Mouse (Mus musculus) neural tube, embryonic 13.5 days (tissue): ENCODE results near the gene Wfdc8. TPM values are rescaled to one million over a fixed set of nuclear protein-coding genes. Genes with fewer than 3 reads are reported as not detected.
"Not testable (repeated sequence)": the region's sequence is repeated elsewhere in the genome, so short reads cannot be mapped to it uniquely, and the experiment has no call there.

Experiments
- ATAC-seq: fragments of 200-750 bp; cut with Nextera tagmentation; 2 replicates; pipeline ENCODE4 v1.8.0; 2017; ENCODE audit warnings: low read depth, mild to moderate bottlenecking, moderate TSS enrichment, moderate library complexity
- H3K27ac ChIP-seq: fragments of 300-500 bp; sonication (generic); replicated peaks from 2 replicates; pipeline ENCODE4 v1.5.1; 2015; ENCODE audit warnings: moderate library complexity, mild to moderate bottlenecking, inconsistent platforms
- H3K27me3 ChIP-seq: fragments of 300-500 bp; sonication (generic); 2 replicates; pipeline ENCODE4 v1.6.1; 2015; ENCODE audit warnings: mild to moderate bottlenecking, inconsistent platforms
- H3K36me3 ChIP-seq: fragments of 300-500 bp; sonication (generic); 2 replicates; pipeline ENCODE4 v1.6.1; 2015; ENCODE audit warnings: mild to moderate bottlenecking, inconsistent platforms
- H3K4me1 ChIP-seq: fragments of 300-500 bp; sonication (generic); replicated peaks from 2 replicates; pipeline ENCODE4 v1.6.1; 2015; ENCODE audit warnings: inconsistent platforms
- H3K4me2 ChIP-seq: fragments of 300-500 bp; sonication (generic); 2 replicates; pipeline ENCODE4 v1.6.1; 2015; ENCODE audit warnings: inconsistent platforms, mild to moderate bottlenecking, moderate library complexity
- H3K4me3 ChIP-seq: fragments of 300-500 bp; sonication (generic); 2 replicates; pipeline ENCODE4 v1.5.1; 2015; ENCODE audit warnings: mild to moderate bottlenecking, inconsistent platforms
- H3K9ac ChIP-seq: fragments of 300-500 bp; sonication (generic); 2 replicates; pipeline ENCODE4 v1.6.1; 2015; ENCODE audit warnings: moderate library complexity, mild to moderate bottlenecking, inconsistent platforms
- H3K9me3 ChIP-seq: fragments of 300-500 bp; sonication (generic); 2 replicates; pipeline ENCODE4 v1.6.1; 2016; ENCODE audit warnings: inconsistent platforms
- WGBS: fragments of 180-500 bp; shearing (Covaris S2); methylation state at CpG from one replicate; pipeline ENCODE4 v1.1.7; 2015; 5-methylcytosine and 5-hydroxymethylcytosine counted together
- polyA plus RNA-seq: library from polyadenylated mRNA; unstranded; fragments of >200 nt; fragmentation: Nextera tagmentation; extraction: Ambion mirVana; gene quantifications from 2 replicates; pipeline ENCODE4 v1.2.1, GENCODE M21; 2015

The Wfdc8 gene
- not detected in 2 replicates for polyA plus RNA-seq

DNA sequence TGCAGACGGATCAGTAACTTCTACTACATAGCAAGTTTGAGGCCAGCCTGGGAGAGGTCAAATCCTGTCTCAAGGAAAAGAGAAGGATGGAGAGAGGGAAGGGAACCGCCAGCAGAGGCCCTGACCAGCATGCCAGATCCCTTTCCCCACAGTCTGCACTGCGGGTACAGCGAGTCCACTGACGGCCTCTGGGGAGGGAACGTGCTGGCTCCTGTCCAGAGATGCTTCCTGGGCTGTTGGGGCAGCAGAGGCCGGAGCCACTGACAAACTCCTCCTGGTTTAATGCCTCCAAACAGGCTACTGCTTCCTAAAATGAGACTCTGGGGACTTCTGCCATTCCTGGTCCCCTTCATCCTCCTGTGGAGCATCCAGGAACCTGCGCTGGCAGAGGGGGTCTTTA is at the start of gene Wfdc8, which contains the start of gene Wfdc6b:
TSS of gene Wfdc8 (minus strand) at position 156 of the 400 bp plus-strand sequence.
TSS of gene Wfdc6b (plus strand) at position 52 of the 400 bp plus-strand sequence.
- H3K4me1 ChIP-seq, H3K9ac ChIP-seq, H3K27me3 ChIP-seq, H3K4me2 ChIP-seq, H3K27ac ChIP-seq, ATAC-seq, H3K36me3 ChIP-seq, H3K4me3 ChIP-seq, H3K9me3 ChIP-seq: not testable (repeated sequence)
- WGBS, result 59% methylated on average over 8 of the region's 8 CpGs

DNA sequence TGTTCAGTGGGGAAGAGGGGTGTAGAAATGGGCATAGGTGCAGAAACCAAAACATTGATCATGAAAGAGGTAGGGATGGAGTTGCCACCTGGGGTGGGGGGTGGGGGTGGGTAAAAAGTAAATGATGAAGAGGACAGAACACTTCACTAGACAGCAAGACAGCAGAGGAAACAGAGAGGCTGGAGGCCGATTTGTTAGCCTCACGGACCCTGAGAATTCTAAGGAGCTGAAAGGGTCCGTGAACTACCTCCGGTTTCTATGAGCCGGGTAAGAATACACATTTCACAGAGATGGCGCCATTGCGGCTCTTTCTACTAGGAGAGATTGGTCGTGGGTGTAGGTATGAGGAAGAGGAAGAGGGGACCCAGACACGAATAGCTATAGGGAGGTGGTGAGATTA is 43.1 kb upstream of the Wfdc8 start, which contains the start of gene Wfdc9:
TSS of gene Wfdc9 (minus strand) at position 101 of the 400 bp plus-strand sequence.
- H3K27ac ChIP-seq, result no peak within 1 kb of the TSS
- no peaks in the 10 kb centered on the region for H3K27me3 ChIP-seq
- no peaks in the 10 kb centered on the region for H3K4me1 ChIP-seq
- H3K4me3 ChIP-seq, result no peak within 1 kb of the TSS
- no peak for ATAC-seq
- 85% methylated on average over 9 of the region's 9 CpGs for WGBS
- no peaks in the 10 kb centered on the region for H3K36me3 ChIP-seq
- H3K9ac ChIP-seq, result no peak within 1 kb of the TSS
- H3K9me3 ChIP-seq, result no peaks in the 10 kb centered on the region
- H3K4me2 ChIP-seq, result no peak within 1 kb of the TSS

DNA sequence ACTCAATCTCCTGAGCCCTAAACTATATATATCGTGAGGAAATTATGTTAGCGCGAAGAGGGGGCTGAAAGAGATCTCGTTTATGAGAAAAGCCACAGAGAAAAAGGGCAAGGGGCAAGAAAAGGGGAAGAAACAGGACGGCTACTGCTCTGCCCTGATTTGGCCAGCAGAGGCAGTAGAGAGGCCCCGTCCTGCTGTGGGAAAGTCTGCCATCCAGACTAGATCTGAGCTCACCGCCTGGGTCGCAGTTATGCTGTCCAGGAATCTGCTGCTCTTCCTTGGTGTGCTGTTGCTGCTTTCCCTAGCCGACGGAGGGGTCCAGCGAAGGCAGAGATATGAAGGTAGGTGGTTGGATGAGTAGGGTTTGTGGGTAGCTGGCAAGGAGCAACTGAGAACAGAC is 42.4 kb upstream of the Wfdc8 start, which contains the start of gene Wfdc10:
TSS of gene Wfdc10 (plus strand) at position 189 of the 400 bp plus-strand sequence.
- H3K4me2 ChIP-seq, result no peak within 1 kb of the TSS
- H3K4me3 ChIP-seq, result no peak within 1 kb of the TSS
- H3K27me3 ChIP-seq, result no peaks in the 10 kb centered on the region
- ATAC-seq, result no peak
- no peak within 1 kb of the TSS for H3K27ac ChIP-seq
- H3K9ac ChIP-seq, result no peak within 1 kb of the TSS
- H3K9me3 ChIP-seq, result no peaks in the 10 kb centered on the region
- no peaks in the 10 kb centered on the region for H3K4me1 ChIP-seq
- 17% methylated on average over 11 of the region's 11 CpGs for WGBS
- H3K36me3 ChIP-seq, result no peaks in the 10 kb centered on the region

DNA sequence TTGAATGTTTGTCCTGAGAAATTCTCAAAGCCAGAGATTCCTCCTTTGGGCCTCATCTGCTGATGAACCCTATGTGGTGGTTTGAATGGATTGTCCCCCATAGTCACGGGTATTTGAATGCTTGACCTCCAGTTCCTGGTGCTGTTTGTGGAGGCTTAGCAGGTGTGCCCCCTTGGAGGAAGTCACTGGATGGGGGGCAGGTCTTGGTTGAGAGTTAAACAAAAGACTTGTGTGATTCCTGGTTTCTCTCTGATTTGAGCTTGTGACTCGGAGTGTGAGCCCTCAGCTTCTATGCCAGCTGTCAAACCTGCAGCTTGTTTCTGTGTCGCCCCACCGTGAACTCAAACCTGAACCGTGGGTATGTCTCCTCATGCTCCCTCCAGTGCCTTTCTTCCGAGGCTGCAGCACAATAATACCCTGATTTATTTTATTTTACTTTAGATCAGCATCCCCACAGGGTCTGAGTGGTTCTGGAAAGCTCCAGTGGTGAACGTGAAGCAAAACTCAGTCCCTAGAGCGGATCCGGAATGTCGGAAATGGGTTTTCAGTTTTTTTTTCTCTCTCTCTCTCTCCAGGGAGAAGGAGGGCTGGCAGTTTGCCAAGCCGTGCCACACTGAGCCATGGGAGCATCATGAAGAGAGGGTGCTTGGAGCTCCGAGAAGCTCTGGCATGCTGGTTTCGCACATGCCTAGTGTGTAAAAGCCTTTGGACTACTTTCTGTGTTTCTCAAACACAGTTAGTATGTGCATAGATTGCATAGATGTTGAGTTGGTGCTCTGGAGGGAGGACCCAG is 28.7 kb upstream of the Wfdc8 start:
- H3K27me3 ChIP-seq, result no peaks in the 10 kb centered on the region
- no peaks in the 10 kb centered on the region for H3K9me3 ChIP-seq
- H3K4me1 ChIP-seq, result no peaks in the 10 kb centered on the region
- WGBS, result 74% methylated on average over 13 of the region's 13 CpGs
- H3K4me3 ChIP-seq, result no peak overlapping the region
- no peak overlapping the region for H3K9ac ChIP-seq
- no peak overlapping the region for H3K27ac ChIP-seq
- no peak for ATAC-seq
- no peaks in the 10 kb centered on the region for H3K36me3 ChIP-seq
- H3K4me2 ChIP-seq, result no peak overlapping the region

DNA sequence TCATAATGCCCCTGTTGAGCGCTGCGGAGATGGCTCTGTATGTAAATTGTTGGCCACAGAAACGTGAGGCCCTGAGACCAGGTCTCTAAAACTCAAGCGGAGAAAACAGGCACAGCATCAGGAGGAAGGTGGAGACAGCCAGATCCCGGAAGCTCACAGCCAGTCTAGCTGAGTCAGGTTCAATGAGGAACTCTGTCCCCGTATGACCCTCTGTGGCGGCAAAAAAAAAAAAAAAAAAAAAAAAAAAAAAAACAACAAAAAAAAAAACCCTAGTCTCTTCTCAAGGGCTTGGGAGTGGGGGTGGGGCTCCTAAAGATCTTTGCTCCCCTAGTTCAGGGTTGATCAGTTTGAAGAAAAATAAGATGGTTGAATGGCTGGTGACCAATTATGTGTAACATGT is 27.7 kb upstream of the Wfdc8 start:
- ATAC-seq, result no peak
- Histone ChIP-seq H3K9me3 (no peaks in the 10 kb centered on the region), H3K9ac (no peak overlapping the region), H3K27me3 (no peaks in the 10 kb centered on the region), H3K27ac (no peak overlapping the region), H3K4me1 (no peaks in the 10 kb centered on the region), H3K4me3 (no peak overlapping the region), H3K36me3 (no peaks in the 10 kb centered on the region), H3K4me2 (no peak overlapping the region)
- 70% methylated on average over 7 of the region's 7 CpGs for WGBS

DNA sequence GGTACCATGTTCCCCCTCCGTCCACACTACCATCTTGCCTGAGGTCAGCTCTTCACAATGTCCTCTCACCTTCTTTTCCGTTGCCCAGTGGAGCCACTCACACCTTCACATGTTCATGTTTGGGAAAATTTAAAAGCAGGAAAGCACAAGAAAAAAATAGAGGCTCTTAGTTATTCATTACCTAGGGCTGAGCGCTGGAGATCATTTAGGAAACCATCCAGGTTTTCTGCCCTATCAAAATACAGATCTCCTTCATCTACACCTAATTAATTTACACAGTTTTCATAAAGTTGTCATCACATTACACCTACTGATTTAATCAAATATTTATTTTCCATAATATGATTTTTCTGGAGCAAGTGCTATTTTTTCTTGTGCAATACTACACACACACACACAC is 25.3 kb upstream of the Wfdc8 start, which contains the start of gene Wfdc16:
TSS of gene Wfdc16 (minus strand) at position 101 of the 400 bp plus-strand sequence.
- Histone ChIP-seq H3K4me3 (no peak within 1 kb of the TSS), H3K4me1 (no peaks in the 10 kb centered on the region), H3K36me3 (no peaks in the 10 kb centered on the region), H3K4me2 (no peak within 1 kb of the TSS), H3K27ac (no peak within 1 kb of the TSS), H3K9ac (no peak within 1 kb of the TSS), H3K27me3 (no peaks in the 10 kb centered on the region), H3K9me3 (no peaks in the 10 kb centered on the region)
- 90% methylated on average over 3 of the region's 3 CpGs for whole genome bisulfite sequencing
- ATAC-seq, result no peak

DNA sequence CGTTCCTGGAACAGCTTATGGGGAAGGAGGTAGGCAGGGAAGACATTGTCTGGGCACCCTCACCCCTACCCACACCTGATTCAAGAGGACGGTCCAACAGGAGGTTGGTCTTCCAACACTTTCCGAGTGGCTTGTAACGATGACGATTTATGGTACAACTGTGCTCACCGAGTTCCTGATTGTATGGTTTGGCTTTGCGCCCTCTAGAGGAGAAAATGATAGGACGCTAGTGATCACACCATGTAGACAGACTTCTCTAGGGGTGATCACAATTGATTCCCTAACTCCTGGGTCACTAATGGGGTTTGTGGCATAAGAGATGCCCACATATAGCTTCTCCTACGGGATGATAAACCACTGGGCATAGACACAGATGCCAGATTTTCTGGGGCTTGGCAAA is 21.8 kb upstream of the Wfdc8 start:
- Histone ChIP-seq H3K4me2 (no peak overlapping the region), H3K27ac (no peak overlapping the region), H3K9ac (no peak overlapping the region), H3K9me3 (no peaks in the 10 kb centered on the region), H3K4me3 (no peak overlapping the region), H3K36me3 (no peaks in the 10 kb centered on the region), H3K4me1 (no peaks in the 10 kb centered on the region), H3K27me3 (no peaks in the 10 kb centered on the region)
- 80% methylated on average over 9 of the region's 9 CpGs for WGBS
- ATAC-seq, result no peak

DNA sequence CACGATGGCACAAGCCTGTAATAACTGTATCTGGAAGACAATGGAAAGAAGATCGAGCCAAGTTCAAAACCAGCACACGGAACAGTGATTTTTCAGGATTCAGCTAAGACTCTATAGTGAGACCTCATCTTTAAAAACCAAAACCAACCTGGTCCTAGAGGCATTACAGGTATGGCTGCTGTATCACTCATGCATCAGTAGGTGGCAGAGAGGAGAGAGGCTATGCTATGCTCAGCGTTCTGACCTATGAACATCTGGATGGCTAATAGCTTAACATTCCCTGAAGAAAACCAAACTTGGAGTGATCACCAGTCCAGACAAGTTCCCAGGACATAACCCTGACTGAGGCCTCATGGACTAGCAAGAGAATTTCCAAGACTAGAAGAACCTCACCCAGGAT is 8.3 kb upstream of the Wfdc8 start:
- Histone ChIP-seq H3K4me2 (no peak overlapping the region), H3K9ac (no peak overlapping the region), H3K4me1 (no peaks in the 10 kb centered on the region), H3K27ac (no peak overlapping the region), H3K27me3 (no peaks in the 10 kb centered on the region), H3K9me3 (no peaks in the 10 kb centered on the region), H3K4me3 (no peak overlapping the region), H3K36me3 (no peaks in the 10 kb centered on the region)
- ATAC-seq, result no peak
- 84% methylated on average over 4 of the region's 4 CpGs for WGBS

DNA sequence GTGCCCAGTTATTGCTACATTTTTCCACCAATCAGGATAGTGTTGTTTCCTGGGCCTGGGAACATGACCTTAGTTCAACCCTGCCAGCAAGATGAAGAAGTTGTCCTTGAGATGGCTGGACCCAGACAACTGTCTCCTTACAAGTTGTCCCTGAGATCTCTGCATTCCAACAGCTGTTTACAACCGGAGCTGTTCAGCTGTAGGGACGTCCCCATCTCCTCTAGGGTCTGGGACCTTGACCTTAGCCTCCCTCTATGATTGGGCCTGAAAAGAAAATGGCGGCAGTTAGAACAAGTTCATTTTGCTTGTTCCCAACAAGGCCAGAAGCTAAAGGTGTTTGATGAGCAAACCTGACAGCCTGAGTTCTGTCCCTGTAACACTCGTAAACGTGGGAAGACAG is 5.6 kb upstream of the Wfdc8 start:
- ATAC-seq, result no peak
- Histone ChIP-seq H3K9me3 (no peaks in the 10 kb centered on the region), H3K36me3 (no peaks in the 10 kb centered on the region), H3K9ac (no peak overlapping the region), H3K27me3 (no peaks in the 10 kb centered on the region), H3K4me3 (no peak overlapping the region), H3K4me2 (no peak overlapping the region), H3K4me1 (no peaks in the 10 kb centered on the region), H3K27ac (no peak overlapping the region)
- WGBS, result 76% methylated on average over 5 of the region's 5 CpGs

DNA sequence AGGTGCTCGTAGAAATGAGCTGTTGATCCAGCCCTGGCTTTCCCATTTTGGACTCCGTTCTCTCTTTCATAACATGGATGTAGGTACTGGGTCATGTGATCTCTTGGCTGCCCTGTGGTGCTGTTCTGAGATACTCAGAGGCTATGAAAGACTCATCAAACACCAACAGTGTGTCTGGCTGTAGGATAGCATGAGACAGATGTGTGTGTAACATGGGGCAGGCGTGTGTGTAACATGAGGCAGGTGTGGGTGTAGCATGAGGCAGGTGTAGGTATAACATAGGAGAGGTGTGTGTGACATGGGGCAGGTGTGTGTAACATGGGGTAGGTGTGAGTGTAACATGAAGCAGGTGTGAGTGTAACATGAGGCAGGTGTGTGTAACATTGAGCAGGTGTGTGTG is 2.0 kb upstream of the Wfdc8 start:
- Histone ChIP-seq H3K9me3 (no peaks in the 10 kb centered on the region), H3K4me2 (no peak overlapping the region), H3K4me3 (no peak overlapping the region), H3K36me3 (no peaks in the 10 kb centered on the region), H3K27ac (no peak overlapping the region), H3K4me1 (no peaks in the 10 kb centered on the region), H3K9ac (no peak overlapping the region), H3K27me3 (no peaks in the 10 kb centered on the region)
- 91% methylated on average over 3 of the region's 3 CpGs for WGBS
- no peak for ATAC-seq

DNA sequence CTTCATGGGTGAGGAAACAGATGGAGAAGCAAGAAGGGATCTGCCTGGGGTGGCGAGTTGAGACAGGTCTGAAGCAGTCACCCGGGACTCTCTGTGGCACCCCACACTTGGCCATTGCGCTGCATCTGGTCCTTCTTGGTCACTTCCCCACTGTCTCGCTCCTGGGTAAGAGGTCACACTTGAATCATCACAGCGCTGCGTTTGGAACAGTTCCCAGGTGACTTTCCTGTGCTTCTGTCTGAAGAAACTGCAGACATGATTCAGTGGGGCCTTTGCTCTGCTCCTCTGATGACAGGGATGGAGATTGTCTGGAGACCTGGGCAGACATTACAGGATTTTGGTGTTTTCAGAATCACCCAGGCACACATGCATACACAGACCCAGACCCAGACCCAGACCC is 4.6 kb downstream of the Wfdc8 start:
- Histone ChIP-seq H3K4me3 (no peak overlapping the region), H3K4me1 (no peaks in the 10 kb centered on the region), H3K27me3 (no peaks in the 10 kb centered on the region), H3K9me3 (no peaks in the 10 kb centered on the region), H3K9ac (no peak overlapping the region), H3K4me2 (no peak overlapping the region), H3K27ac (no peak overlapping the region), H3K36me3 (no peaks in the 10 kb centered on the region)
- no peak for ATAC-seq
- 81% methylated on average over 6 of the region's 6 CpGs for WGBS

DNA sequence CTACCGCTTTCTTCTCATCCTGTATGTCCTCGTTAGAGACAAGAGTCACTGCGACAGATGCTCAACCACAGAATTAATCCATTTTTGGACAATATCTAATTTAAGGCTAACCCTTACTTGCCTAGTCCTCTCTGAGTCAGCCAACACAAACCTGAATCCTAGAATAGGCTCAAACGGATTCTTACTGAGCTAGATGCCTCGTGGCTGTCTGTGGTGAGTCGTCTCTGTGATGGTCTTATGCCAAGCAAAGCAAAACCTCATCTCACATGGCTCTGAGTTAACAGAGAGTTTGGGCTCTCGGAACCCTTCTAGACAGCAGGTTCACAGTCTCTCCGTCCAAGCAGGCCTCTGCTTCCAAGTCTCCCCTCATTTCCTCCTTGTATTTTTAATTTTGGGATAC is 9.0 kb downstream of the Wfdc8 start:
- no peak for ATAC-seq
- H3K27me3 ChIP-seq, result no peaks in the 10 kb centered on the region
- H3K9ac ChIP-seq, result no peak overlapping the region
- H3K4me1 ChIP-seq, result no peaks in the 10 kb centered on the region
- no peak overlapping the region for H3K4me2 ChIP-seq
- H3K27ac ChIP-seq, result no peak overlapping the region
- no peaks in the 10 kb centered on the region for H3K9me3 ChIP-seq
- H3K4me3 ChIP-seq, result no peak overlapping the region
- 90% methylated on average over 8 of the region's 8 CpGs for WGBS
- no peaks in the 10 kb centered on the region for H3K36me3 ChIP-seq

DNA sequence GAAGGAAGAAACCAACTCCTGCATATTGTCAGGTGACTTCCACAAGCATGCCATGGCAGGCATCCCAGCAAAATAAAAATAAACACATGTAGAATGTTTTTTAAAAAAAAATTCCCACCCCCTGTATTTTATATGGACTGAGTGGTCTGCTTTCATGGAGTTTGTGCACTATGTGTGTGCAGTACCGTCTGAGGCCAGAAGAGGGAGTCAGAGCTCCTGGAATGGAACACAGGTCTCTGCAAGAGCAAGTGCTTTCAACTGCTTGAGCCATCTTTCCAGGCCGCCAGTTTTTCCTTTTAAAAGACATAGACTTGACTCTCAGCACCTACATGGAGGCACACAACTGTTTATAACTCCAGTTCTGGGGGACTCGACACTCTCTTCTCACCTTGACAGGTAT is 9.9 kb downstream of the Wfdc8 start:
- H3K4me3 ChIP-seq, result no peak overlapping the region
- WGBS, result 94% methylated on average over 3 of the region's 3 CpGs
- H3K9me3 ChIP-seq, result no peaks in the 10 kb centered on the region
- ATAC-seq, result no peak
- H3K9ac ChIP-seq, result no peak overlapping the region
- H3K27me3 ChIP-seq, result no peaks in the 10 kb centered on the region
- no peak overlapping the region for H3K27ac ChIP-seq
- no peaks in the 10 kb centered on the region for H3K36me3 ChIP-seq
- no peaks in the 10 kb centered on the region for H3K4me1 ChIP-seq
- no peak overlapping the region for H3K4me2 ChIP-seq
